Mouse (Mus musculus) midbrain, embryonic 14.5 days (tissue): ENCODE measurements at regions not wholly inside any gene's neighbourhood (a gene's known extent, or its start where the extent isn't known, plus 50 kb on each side); places are given as distances from the start of the nearest gene placed in this dataset.

Experiments used
- ATAC-seq: fragments of 200-750 bp; cut with Nextera tagmentation; 2 replicates; pipeline ENCODE4 v1.8.0; 2017; ENCODE audit warnings: moderate number of reproducible peaks, moderate library complexity; ENCODE audit not compliant: low FRiP score, low TSS enrichment
- DNase-seq: peaks from one replicate; pipeline ENCODE4 v3.0.0-alpha.2; 2015
- H3K27ac ChIP-seq: fragments of 300-500 bp; sonication (generic); replicated peaks from 2 replicates; pipeline ENCODE4 v1.5.1; 2014; ENCODE audit warnings: mild to moderate bottlenecking, low read depth, low read length, moderate library complexity
- H3K27me3 ChIP-seq: fragments of 300-500 bp; sonication (generic); 2 replicates; pipeline ENCODE4 v1.6.1; 2014; ENCODE audit warnings: low read length, control low read depth, mixed read lengths; ENCODE audit not compliant: control insufficient read depth, insufficient read depth
- H3K36me3 ChIP-seq: fragments of 300-500 bp; sonication (generic); 2 replicates; pipeline ENCODE4 v1.6.1; 2014; ENCODE audit warnings: low read length, control low read depth; ENCODE audit not compliant: control insufficient read depth, insufficient read depth
- H3K4me1 ChIP-seq: fragments of 300-500 bp; sonication (generic); 2 replicates; pipeline ENCODE4 v1.6.1; 2014; ENCODE audit warnings: mild to moderate bottlenecking, antibody characterized with exemption, low read length, control low read depth; ENCODE audit not compliant: control insufficient read depth, insufficient read depth
- H3K4me2 ChIP-seq: fragments of 300-500 bp; sonication (generic); 2 replicates; pipeline ENCODE4 v1.6.1; 2014; ENCODE audit warnings: mild to moderate bottlenecking, low read length, moderate library complexity
- H3K4me3 ChIP-seq: fragments of 300-500 bp; sonication (generic); replicated peaks from 2 replicates; pipeline ENCODE4 v1.5.1; 2014; ENCODE audit warnings: low read depth, low read length
- H3K9ac ChIP-seq: fragments of 300-500 bp; sonication (generic); replicated peaks from 2 replicates; pipeline ENCODE4 v1.6.1; 2014; ENCODE audit warnings: mild to moderate bottlenecking, low read length, moderate library complexity
- H3K9me3 ChIP-seq: fragments of 300-500 bp; sonication (generic); 2 replicates; pipeline ENCODE4 v1.6.1; 2016; ENCODE audit warnings: low read length, control low read depth, mixed read lengths; ENCODE audit not compliant: control insufficient read depth
- WGBS: fragments of 180-500 bp; shearing (Covaris S2); extraction: QIAGEN DNeasy Blood & Tissue Kit; methylation state at CpG from one replicate; pipeline ENCODE4 v1.1.7; 2014; 5-methylcytosine and 5-hydroxymethylcytosine counted together

GRCm38 (mm10) chr1:127152840-127153239 is 52.0 kb upstream of the Mgat5 start:
- ATAC-seq (no peak), DNase-seq (no peak)
- no peak overlapping the region for H3K4me3 ChIP-seq
- H3K27ac ChIP-seq = no peak overlapping the region
- H3K36me3 ChIP-seq = no peaks in the 10 kb centered on the region
- H3K4me2 ChIP-seq = no peak overlapping the region
- no peaks in the 10 kb centered on the region for H3K9me3 ChIP-seq
- 68% methylated on average over 6 of the region's 6 CpGs for WGBS
- no peak overlapping the region for H3K9ac ChIP-seq
- no peaks in the 10 kb centered on the region for H3K27me3 ChIP-seq
- H3K4me1 ChIP-seq = no peaks in the 10 kb centered on the region

- no peak for DNase-seq
- no peaks in the 10 kb centered on the region for H3K9me3 ChIP-seq
- no peaks in the 10 kb centered on the region for H3K4me1 ChIP-seq
- no peak overlapping the region for H3K4me3 ChIP-seq
- no peak overlapping the region for H3K9ac ChIP-seq
- H3K4me2 ChIP-seq = no peak overlapping the region
- H3K27me3 ChIP-seq = no peaks in the 10 kb centered on the region
- H3K36me3 ChIP-seq = no peaks in the 10 kb centered on the region
- WGBS = 86% methylated on average over 4 of the region's 4 CpGs
- no peak overlapping the region for H3K27ac ChIP-seq
- ATAC-seq = no peak
These were observed 69.3 kb upstream of the Mgat5 start for GRCm38 (mm10) chr1:127135521-127135920.

GRCm38 (mm10) chr1:127131871-127132270 is 72.9 kb upstream of the Mgat5 start:
- H3K9me3 ChIP-seq = no peaks in the 10 kb centered on the region
- no peaks in the 10 kb centered on the region for H3K36me3 ChIP-seq
- H3K4me3 ChIP-seq = no peak overlapping the region
- H3K9ac ChIP-seq = no peak overlapping the region
- no peak overlapping the region for H3K4me2 ChIP-seq
- 86% methylated on average over 5 of the region's 5 CpGs for WGBS
- no peak for ATAC-seq
- DNase-seq = no peak
- no peaks in the 10 kb centered on the region for H3K27me3 ChIP-seq
- no peaks in the 10 kb centered on the region for H3K4me1 ChIP-seq
- H3K27ac ChIP-seq = no peak overlapping the region

- Histone ChIP-seq H3K9me3 (no peaks in the 10 kb centered on the region), H3K4me1 (no peaks in the 10 kb centered on the region), H3K27ac (no peak overlapping the region), H3K4me3 (no peak overlapping the region), H3K27me3 (no peaks in the 10 kb centered on the region), H3K36me3 (no peaks in the 10 kb centered on the region), H3K9ac (no peak overlapping the region), H3K4me2 (no peak overlapping the region)
- ATAC-seq (no peak), DNase-seq (peak; percentile 40)
- WGBS = 52% methylated on average over 5 of the region's 5 CpGs
These were observed 80.0 kb upstream of the Mgat5 start for GRCm38 (mm10) chr1:127124862-127125261.

- DNase-seq (no peak), ATAC-seq (no peak)
- no peaks in the 10 kb centered on the region for H3K36me3 ChIP-seq
- H3K27ac ChIP-seq = no peak overlapping the region
- no peaks in the 10 kb centered on the region for H3K27me3 ChIP-seq
- 90% methylated on average over 1 of the region's 1 CpGs for WGBS
- no peaks in the 10 kb centered on the region for H3K9me3 ChIP-seq
- no peak overlapping the region for H3K4me2 ChIP-seq
- H3K4me1 ChIP-seq = no peaks in the 10 kb centered on the region
- no peak overlapping the region for H3K4me3 ChIP-seq
- no peak overlapping the region for H3K9ac ChIP-seq
These were observed 86.8 kb upstream of the Mgat5 start for GRCm38 (mm10) chr1:127118019-127118418.

GRCm38 (mm10) chr1:127107485-127107884 is 97.3 kb upstream of the Mgat5 start:
- peak; percentile 68 for DNase-seq
- Histone ChIP-seq H3K4me1 (no peaks in the 10 kb centered on the region), H3K27me3 (no peaks in the 10 kb centered on the region), H3K27ac (no peak overlapping the region), H3K4me2 (no peak overlapping the region), H3K9me3 (no peaks in the 10 kb centered on the region), H3K4me3 (no peak overlapping the region), H3K9ac (no peak overlapping the region), H3K36me3 (no peaks in the 10 kb centered on the region)
- no peak for ATAC-seq
- 49% methylated on average over 5 of the region's 5 CpGs for WGBS

GRCm38 (mm10) chr1:127105861-127106260 is 99.0 kb upstream of the Mgat5 start:
- Histone ChIP-seq H3K4me2 (no peak overlapping the region), H3K4me3 (no peak overlapping the region), H3K36me3 (no peaks in the 10 kb centered on the region), H3K27ac (no peak overlapping the region), H3K9me3 (no peaks in the 10 kb centered on the region), H3K27me3 (no peaks in the 10 kb centered on the region), H3K9ac (no peak overlapping the region), H3K4me1 (no peaks in the 10 kb centered on the region)
- 74% methylated on average over 8 of the region's 8 CpGs for WGBS
- ATAC-seq (no peak; the same call in 1 of the 2 replicates), DNase-seq (no peak)

GRCm38 (mm10) chr1:127103664-127104063 is 101.2 kb upstream of the Mgat5 start:
- Histone ChIP-seq H3K9me3 (no peaks in the 10 kb centered on the region), H3K9ac (no peak overlapping the region), H3K27ac (no peak overlapping the region), H3K36me3 (no peaks in the 10 kb centered on the region), H3K4me3 (no peak overlapping the region), H3K4me1 (no peaks in the 10 kb centered on the region), H3K4me2 (no peak overlapping the region), H3K27me3 (no peaks in the 10 kb centered on the region)
- WGBS = 61% methylated on average over 2 of the region's 2 CpGs
- DNase-seq (no peak), ATAC-seq (no peak)

GRCm38 (mm10) chr1:127098871-127099420 is 105.9 kb upstream of the Mgat5 start:
- Histone ChIP-seq H3K9ac (no peak overlapping the region), H3K4me1 (no peaks in the 10 kb centered on the region)

More at GRCm38 (mm10) chr1:127098871-127099420, 105.9 kb upstream of the Mgat5 start:
- H3K4me2 ChIP-seq = no peak overlapping the region
- DNase-seq (no peak), ATAC-seq (no peak)
- no peaks in the 10 kb centered on the region for H3K27me3 ChIP-seq
- no peak overlapping the region for H3K4me3 ChIP-seq
- H3K27ac ChIP-seq = no peak overlapping the region
- no peaks in the 10 kb centered on the region for H3K36me3 ChIP-seq
- 0 out of 2 replicates have a peak, but pooled peaks cover 3% of the 10 kb centered on the region for H3K9me3 ChIP-seq
